Mouse (Mus musculus): ENCODE data around the gene Nudt3.

GRCm38 (mm10) chr17:27564391-27565162, 58.7 kb downstream of the Nudt3 start:
- TF ChIP-seq POLR2A (IDR thresholded peaks at IDR 0.05; ENCODE audit: insufficient read length, low read depth) (no peak), TCF3 (IDR thresholded peaks at IDR 0.05; ENCODE audit: insufficient read length, low read depth) (no peak), REST (IDR thresholded peaks at IDR 0.05; ENCODE audit: insufficient read depth, insufficient read length) (no peak)
